Mouse (Mus musculus) lung, postnatal 4 days (tissue): ENCODE results near the gene Sntb2.
"Not testable (repeated sequence)": the region's sequence is repeated elsewhere in the genome, so short reads cannot be mapped to it uniquely, and the experiment has no call there.

Source experiments
- DNase-seq, 2 experiments: peaks; one replicate each; pipeline ENCODE4 v3.0.0; 2021

Gene Sntb2

DNA sequence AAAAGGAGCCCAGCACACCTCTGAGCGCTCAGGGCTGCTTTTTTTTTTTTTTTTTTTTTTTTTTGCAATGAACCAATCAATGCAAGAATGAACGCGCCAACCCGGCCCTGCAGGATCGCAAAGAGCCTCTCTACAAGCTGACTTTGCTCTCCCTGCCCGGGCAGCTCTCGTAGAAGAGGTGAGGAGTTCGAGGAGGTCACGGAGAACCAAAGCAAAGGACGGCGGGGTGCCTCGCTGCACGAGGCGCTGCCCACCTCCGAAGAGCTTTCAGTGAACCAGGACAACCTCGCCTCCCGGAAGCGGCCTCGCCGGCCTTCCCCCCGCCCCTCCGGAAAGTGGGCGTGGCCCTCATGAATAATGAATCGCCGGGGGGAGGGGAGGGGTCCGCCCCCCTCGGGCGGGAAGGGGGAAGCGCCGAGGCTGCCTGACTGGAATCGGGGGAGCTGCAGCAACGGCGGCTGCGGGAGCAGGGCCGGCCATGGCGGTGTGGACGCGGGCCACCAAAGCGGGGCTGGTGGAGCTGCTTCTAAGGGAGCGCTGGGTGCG lies at the start of gene Sntb2:
Gene Sntb2 (plus strand): TSS at position 427 of the 546 bp plus-strand sequence.
- peak; percentile 94 to 96 for DNase-seq

DNA sequence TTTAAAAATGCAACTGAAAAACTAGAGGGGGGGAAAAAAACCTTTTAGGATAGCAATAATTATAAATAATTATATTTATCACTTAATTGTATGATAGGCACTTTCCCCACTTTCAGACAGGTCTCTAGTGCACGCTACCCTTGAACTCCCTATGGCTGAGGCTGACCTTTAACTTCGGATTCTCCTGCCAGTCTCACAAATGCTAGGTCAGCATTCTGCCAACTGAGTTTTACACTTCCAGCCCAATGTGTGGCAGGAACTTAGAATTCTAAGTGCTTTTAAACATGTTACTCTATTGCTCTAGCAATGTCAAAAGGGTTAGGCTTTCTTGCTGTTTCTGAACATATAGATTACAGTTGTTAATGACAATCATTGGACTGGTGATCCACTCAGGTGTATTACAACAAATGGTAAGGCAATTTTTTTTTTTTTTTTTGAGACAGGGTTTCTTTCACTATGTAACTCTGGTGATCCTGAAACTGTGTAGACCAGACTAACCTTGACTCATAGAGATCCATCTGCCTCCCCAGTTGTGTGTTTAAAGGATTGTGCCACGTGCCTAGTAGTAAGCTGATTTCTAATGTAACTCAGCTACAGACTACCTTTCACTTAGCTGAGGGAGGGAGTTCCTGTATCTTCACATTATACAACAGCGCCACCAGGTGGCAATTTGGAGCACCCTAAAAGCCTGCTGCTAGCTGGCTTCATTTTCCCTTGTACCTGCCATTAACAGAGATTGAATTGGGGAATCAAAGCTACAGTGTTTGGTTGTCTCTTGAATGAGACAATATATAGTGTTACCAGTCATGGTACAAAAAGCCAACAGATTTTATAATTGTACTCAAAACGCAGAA lies 48.0 kb upstream of the Sntb2 start:
- peak; percentile 57 to 83 for DNase-seq

DNA sequence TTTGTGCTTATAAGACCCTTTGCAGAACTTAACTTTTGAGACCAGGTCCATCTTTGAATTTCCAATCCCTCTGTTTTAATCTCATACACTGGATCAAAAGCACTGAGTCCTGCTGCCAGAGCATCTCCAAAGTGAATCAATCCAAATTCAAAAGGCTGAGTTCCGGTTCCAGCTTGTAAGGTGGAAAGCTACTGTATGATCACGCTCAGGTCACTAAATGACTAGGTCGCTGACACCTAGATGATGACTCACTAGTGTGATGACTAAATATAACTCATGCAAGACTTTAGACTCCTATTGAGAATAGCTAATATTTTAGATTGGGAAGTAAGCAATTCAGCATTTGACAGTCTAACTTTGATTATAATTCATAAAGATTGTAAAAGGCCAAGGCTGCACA lies 46.7 kb upstream of the Sntb2 start:
- DNase-seq = no peak

DNA sequence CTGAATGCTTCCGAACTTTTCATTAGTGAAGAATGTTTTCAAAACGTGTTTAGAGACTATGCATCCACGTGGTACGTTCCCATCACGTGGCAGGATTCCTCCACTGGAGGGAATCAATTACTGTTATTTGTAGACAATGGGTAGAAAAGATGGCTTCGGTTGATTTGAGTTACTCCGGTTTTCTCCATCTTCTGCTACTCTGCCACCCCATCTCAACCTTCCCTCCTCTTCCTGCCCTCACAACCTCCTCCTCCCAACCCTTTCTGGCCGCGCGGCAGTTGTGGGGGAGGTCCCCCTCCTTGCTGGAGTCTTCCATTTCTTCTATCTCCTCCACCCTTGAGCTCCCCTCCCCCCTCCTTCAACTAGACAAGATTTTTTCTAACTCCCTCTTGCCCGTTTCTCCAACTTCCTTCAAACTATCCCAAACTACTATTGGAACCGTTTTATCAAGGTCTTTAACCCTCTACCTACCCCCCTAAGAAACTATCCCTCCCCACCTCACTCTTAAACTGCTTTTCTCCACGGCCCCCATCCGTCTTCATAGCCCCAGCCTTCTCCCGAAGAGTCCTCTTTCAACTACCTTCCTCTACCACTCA lies 43.2 kb upstream of the Sntb2 start:
- DNase-seq = peak; percentile 41 to 47

DNA sequence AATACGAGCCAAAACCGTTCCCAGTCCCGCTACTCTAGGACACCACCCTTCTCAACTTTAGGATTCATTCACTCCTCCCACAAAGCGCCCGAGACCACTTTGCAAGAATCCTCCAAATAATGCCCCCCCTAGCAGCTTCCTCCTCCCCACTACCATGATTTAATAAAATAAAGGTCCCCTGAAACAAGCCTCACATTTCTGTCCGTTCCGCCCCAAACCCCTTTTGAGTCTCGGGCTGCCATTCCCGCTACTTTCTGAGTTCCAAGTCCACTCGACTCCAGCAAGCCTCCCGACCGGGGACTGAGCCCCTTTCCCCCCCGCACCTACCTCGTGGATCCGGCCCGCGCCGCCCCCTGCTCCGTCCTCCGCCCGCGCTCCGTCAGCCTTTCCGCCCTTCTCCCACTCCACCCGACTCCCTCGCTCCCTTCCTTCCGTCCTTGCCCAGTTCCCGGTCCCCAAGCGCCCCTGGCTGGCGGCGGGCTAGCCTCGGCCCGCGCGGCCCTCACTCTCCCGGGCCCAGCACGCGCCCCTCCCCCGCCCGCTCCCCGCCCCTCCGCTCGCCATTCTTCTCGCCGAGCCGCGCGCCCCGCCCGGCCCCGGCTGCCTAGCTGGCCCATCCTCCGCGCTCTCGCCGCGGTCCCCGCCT lies 42.6 kb upstream of the Sntb2 start:
- peak in 1 of 2 experiments; percentile 69 for DNase-seq

DNA sequence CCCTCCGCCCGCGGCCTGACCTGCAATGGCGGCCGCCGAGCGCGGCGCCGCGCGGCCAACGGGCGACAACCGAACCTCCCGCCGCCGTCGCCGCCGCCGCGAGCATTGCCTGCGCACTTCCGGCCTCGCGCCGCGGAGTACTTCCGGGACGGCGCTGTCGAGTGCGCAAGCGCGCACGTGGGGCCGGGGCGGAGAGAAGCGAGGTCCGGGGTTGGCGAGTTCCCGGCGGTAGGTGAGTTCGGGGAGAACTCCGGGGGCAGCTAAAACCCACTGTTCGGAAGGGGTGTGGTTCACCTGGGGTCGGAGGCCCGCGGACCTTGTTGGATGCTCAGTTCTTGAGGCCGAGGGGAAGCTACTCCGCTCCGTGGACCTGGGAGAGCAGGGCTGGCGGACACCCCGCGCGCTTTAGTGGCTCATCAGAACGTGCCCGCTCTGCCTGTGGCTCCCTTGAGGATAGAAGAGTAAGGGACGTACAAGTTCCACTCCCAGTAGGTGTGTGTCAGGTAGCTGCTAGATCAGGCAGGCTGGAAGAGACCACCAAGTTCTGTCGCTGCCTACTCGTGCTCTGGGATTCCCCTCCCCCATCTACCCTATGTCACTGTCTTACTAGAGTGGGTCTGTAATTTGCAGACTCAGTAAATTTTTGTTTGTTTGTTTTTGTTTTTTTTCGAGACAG lies 41.9 kb upstream of the Sntb2 start, which contains the start of gene Utp4:
Gene Utp4 (plus strand): TSS at position 156 of the 676 bp plus-strand sequence.
- DNase-seq = peak; percentile 91 to 92

DNA sequence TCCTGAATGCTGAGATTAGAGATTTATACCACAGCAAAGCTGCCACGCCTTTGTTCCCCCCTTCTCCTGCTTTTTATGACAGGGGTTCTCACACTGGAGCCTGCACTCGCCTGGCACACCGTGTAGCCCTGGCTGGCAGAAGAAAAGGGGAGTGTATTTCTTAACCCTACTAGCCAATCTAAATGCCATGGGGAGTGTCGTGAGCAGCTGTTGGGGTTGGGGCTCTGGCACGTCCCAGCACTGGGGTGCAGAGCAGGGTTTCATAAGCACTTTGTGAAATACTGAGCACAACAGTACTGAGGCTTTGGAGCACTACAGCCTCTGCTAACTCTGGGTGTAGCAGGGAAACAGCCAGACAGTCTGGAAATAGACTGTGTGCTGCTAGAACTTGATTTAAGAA lies 36.1 kb upstream of the Sntb2 start:
- no peak for DNase-seq

DNA sequence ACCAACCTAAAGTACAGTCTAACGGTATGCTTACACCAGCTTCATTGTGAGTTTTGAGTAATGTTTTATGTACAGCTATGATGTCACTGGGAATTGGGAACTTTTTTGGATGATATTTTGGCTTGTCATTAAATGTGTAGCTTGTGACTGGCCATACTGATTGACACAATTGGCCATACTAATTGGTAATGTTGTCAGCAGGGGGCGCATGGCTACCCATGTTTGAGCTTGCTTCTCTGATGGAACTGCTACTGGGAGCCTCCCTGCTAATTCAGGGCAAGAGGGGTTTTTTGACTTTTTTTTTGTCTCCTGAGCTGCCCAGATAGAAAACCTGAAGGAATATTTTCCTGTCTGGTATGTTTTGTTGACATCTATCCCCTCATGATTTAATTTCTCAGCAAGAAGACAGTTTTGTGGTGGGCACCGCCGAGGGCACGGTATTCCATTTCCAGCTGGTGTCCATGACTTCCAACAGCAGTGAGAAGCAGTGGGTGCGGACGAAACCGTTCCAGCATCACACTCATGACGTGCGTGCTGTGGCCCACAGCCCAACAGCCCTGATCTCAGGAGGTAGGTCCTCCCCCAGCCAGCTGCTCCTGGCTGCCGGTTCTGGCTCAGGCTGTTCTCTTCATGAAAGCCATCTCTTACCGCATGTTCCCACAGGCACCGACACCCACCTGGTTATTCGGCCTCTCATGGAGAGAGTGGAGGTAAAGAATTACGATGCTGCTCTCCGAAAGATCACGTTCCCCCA lies 29.6 kb upstream of the Sntb2 start:
- DNase-seq = peak in 1 of 2 experiments; percentile 78

DNA sequence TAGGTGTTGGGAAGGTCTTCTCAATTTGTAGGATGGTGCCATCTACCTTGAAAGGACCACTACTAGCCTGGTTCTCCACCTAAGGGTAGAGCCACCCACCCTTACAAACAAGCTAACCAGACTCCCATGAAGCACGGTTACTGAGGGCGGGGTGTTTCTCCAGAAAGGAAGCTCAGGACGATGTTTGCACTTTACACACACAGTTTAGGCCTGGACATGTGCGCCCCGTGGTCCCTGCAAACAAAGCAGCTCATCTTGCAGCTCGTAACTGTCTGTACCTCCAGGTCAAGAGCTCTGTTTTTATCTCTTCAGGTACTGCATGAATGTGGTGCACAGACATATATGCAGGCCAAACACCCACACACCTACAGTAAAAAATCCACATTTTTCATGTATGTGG lies 28.9 kb upstream of the Sntb2 start:
- DNase-seq = no peak

DNA sequence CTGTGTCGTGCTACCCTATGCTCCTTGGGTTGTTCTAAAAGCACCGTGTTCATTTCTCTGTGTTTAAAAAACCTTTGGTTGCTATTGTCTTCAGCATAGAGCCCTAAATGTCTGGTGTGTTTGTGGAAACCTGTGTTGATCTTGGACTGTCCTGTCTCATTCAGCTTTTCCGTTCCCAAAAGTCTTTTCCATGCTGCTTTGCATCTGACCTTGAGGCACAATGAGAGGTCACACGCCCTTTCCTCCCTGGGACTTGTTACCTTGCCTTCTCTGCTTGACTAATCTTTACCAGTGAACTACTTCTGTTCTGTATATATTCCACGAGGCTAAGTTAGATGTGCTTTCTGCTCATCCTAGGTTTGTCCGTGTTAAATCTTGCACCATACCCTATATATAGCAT lies 28.1 kb upstream of the Sntb2 start:
- no peak for DNase-seq

DNA sequence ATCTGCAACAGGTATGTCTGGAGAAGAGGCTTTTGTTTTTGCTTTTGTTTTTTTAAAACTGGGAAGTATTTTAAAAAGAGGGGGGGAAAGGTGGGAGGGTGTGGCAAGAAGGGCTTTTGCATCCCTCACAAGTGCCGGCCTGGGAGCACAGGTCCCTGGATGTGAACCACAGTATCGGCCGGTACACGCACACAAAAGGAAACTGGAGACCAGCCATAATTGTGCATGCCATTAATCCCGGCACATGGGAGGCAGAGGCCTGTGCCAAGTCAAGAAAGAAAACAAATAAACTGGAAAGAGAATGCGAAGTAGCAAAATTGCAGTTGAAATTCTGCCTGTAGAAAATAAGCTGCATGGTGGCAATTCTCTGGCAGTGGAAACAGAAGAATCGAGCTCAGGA lies 27.3 kb upstream of the Sntb2 start:
- DNase-seq = no peak

DNA sequence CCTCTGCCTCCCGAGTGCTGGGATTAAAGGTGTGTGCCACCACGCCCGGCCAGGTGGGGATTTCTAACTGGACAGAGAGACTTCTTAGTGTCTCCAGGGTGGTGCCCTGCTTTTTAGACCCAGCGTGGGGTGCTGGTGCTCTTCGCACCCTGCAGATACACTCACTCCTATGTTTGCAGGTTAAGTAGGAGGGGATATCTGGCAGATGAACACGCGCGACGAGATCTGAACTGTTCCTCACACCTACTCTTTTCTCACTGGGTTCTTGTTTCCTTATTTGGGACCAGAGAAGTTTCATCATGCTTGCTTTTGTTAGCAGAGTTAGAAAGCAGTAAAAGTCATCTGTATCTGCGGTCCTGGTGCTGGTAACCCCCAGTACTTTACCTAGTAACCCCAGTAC lies 21.9 kb upstream of the Sntb2 start:
- DNase-seq = no peak

DNA sequence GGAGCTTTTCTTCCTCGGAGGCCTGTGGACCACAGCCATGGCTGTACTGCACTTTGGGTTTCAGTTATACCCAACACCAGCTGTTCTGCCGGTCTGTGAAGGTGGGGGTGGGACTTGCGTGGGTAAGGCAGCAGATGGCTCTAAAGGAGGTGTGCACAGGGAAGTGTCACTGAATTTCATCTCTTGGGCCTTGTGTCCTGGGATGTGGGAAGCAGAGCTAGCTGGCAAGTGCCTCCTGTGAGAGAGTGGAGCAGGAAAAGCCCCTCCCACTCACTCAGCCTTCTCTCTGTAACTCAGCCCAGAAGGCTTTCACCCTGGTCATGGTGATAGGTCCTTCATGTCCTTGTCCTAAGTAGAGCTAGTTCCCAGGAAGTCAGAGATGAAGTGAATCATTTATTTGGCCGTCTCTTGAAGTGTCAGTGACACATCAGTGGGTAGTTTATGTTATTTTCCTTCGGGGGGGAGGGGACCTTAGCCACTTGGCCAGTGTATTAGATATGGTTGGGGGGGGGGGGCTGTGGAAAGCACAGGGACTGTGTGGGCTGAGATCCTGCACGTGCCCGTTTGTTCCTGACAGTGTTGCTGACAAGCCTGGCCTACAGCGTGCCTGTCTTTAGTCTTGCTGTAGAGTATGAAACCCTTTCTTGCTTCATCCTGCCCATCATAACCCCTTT lies 15.7 kb upstream of the Sntb2 start:
- no peak for DNase-seq

DNA sequence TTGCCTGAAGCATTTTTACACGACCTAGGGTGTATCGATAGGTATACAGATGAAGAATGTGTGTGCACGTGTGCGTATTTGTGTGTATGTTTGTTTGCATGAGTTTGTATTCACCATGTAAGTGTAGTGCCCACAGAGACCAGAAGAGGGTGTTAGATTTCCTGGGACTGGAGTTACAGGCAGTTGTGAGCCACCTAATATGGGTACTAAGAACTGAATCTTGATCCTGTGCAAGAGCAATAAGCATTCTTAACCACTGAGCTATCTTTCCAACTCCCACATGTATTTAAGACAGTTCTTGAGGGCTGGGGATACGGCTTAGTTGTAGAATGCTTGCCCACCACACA lies 15.2 kb upstream of the Sntb2 start:
- DNase-seq = no peak

DNA sequence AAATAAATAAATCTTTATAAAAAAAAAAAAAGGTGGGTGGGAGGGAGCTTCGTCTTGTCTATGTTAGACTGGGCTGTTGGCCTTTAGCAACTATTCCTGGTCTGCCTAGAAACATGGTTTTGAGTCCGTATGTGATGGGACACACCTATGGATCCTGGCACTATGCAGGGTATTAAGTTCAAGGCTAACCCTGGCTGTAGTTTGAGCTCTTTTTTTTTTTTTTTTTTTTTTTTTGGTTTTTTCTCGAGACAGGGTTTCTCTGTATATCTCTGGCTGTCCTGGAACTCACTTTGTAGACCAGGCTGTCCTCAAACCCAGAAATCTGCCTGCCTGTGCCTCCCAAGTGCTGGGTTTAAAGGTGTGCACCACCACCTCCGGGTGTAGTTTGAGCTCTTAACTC lies 11.5 kb upstream of the Sntb2 start:
- DNase-seq = no peak

DNA sequence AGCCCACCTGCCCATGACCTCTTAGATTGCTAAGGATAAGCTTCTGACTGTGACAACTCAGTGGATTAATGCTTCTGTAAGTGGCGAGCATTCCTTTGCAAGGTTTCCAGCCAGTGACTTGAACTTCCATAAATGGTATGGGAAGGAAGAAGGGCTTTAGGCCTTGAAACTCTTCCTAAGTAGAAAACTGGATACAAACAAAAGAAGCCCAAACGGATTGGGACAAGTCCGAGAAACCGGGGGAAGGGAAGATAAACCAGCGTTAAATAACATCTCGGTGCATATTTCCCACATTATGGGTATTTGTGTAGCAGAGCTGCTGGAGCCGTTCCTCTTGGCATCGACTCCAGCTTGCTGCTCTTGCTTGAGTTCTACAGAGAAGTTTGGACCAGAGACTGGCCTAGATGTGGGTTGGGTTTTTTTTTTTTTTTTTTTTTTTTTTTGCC lies 10.6 kb upstream of the Sntb2 start:
- peak; percentile 28 to 69 for DNase-seq

DNA sequence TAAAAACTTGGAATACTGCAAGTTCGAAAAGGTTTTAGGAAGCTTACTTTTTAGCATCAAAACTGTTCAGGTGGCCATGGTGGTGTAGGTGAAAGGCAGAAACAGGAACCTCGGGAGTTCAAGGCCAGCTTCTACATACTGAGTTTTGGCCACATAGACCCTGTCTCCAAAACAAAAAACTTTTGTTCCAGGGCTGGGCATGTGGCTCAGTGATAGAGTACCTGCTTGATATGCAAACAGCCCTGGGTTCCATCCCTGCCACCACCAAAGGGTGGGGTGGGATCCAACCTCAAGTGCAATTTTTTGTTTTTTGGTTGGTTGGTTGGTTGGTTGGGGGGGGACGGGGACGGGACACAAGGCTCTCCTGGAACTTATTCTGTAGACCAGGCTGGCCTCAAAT lies 10.1 kb upstream of the Sntb2 start:
- DNase-seq = no peak

DNA sequence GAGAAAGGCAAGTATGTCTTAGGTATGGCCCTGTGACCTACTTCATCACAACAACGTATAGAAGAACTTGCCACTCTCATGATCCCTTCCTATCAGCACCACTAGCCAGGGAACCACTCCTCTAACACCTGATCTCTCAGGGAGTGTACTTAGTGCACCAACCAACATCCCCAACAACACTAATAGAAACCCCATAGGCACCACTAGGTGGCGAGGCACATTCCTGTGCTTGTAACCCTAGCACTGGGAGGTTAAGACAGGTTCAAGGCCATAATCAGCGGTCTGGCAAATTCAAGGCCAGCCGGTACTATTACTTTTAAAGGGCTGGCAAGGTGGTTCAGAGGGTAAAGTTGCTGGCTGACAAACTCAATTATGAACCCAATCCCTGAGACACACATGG lies 8.3 kb upstream of the Sntb2 start:
- DNase-seq = peak in 1 of 2 experiments; percentile 23

DNA sequence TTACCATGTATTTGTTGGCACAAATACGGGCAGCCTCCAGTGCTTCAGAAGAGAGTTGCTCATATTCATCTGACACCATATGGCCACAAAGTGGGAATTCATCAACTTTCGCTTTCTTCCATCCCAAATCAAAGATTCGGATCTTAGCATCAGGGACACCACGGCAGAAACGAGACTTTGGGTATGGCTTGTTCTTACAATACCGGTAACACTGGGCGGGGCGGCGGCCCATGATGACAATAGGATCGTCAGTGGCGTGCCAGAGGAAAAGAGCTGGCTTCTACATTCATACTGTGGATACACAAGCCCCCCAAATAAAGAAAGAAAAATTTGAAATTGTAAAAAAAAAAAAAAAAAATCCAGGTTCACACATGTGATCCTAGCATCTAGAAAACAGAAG lies 7.4 kb upstream of the Sntb2 start:
- not testable (repeated sequence) for DNase-seq

DNA sequence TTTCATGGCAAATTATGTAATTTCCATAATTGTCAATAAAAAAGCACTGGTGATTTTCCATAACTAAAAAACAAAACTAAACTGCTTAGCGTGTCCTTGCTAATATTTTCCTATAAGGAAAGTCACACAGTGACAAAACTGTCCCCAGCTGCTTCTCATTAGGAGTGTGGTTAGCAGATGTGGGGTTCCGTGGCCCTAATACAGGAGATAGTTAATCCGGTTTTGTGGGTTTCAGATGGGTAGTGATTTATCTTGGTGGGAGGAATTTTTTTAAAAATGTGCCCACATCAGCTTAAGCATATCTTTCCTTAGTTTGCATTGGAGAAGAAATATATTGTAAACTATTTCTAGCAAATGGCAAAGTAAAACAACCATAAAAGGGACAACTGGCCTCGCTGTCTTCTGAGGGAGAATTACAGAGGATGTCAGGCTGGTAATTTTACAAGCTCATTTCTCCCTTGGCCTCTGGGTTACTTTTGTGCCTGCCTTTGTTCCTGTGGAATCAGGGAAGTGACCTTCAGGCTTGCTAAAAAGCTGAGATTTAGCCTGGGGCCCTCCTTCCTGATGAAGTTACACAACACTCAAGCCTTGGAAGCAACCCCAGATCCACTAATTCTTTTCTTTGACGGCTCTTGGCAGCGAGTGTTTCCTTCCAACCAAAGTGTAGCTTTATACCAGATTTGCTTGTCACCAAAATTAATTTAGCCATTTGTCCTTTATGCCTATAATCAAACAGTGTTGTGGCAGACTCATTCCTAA lies 6.2 kb upstream of the Sntb2 start:
- DNase-seq = peak; percentile 37 to 53

DNA sequence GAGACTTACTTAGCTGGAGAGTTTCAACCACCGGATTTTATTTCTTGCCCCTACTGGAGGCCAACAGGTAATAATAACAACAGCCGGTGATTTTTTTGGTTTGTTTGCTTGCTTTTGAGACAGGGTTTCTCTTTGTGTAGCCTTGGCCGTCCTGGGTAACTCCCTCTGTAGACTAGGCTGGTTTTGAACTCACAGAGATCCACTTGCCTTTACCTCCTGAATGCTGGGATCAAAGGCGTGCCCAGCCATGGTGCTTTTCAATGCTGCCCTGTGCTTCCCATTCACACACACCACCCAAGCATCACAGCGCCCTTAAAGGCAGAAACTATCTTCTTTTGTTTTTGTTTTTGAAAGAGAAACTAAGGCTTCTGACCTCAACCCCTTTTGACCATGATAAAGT lies 5.6 kb upstream of the Sntb2 start:
- DNase-seq = no peak
